Mouse (Mus musculus): ENCODE measurements around the gene Rnf167.

Gene Rnf167

GRCm38 (mm10) chr11:70655571-70656455, 8.8 kb downstream of the Rnf167 start:
- no peak for DNase-seq (ENCODE audit: low spot score)

GRCm38 (mm10) chr11:70656456-70656927, 9.5 kb downstream of the Rnf167 start:
- no peak for DNase-seq (ENCODE audit: low spot score)

GRCm38 (mm10) chr11:70656964-70657363, 9.9 kb downstream of the Rnf167 start, which contains the start of gene Eno3:
Eno3 (plus strand) TSS chr11:70657202.
- no peak for DNase-seq (ENCODE audit: low spot score)

- DNase-seq (ENCODE audit: low spot score) = no peak
Measured at GRCm38 (mm10) chr11:70657573-70657972, 10.5 kb downstream of the Rnf167 start.

GRCm38 (mm10) chr11:70657991-70658390, 11.0 kb downstream of the Rnf167 start:
- DNase-seq (ENCODE audit: low spot score) = no peak

- no peak for DNase-seq (ENCODE audit: low spot score)
Measured at GRCm38 (mm10) chr11:70658521-70658920, 11.5 kb downstream of the Rnf167 start.

GRCm38 (mm10) chr11:70658942-70659341, 11.9 kb downstream of the Rnf167 start:
- no peak for DNase-seq (ENCODE audit: low spot score)

GRCm38 (mm10) chr11:70660571-70660970, 13.5 kb downstream of the Rnf167 start:
- no peak for DNase-seq (ENCODE audit: low spot score)

GRCm38 (mm10) chr11:70663101-70663500, 16.1 kb downstream of the Rnf167 start:
- no peak for DNase-seq (ENCODE audit: low spot score)

- DNase-seq (ENCODE audit: low spot score) = no peak
Measured at GRCm38 (mm10) chr11:70663957-70664356, 16.9 kb downstream of the Rnf167 start.

GRCm38 (mm10) chr11:70664741-70665140, 17.7 kb downstream of the Rnf167 start:
- no peak for DNase-seq (ENCODE audit: low spot score)

GRCm38 (mm10) chr11:70666687-70667086, 19.7 kb downstream of the Rnf167 start:
- no peak for DNase-seq (ENCODE audit: low spot score)

- DNase-seq (ENCODE audit: low spot score) = no peak
Measured at GRCm38 (mm10) chr11:70667271-70668150, 20.5 kb downstream of the Rnf167 start.

GRCm38 (mm10) chr11:70668335-70668770, 21.3 kb downstream of the Rnf167 start:
- DNase-seq (ENCODE audit: low spot score) = no peak

- DNase-seq (ENCODE audit: low spot score) = peak; percentile 99
Measured at GRCm38 (mm10) chr11:70668771-70669505, 21.9 kb downstream of the Rnf167 start, which contains the start of gene Spag7. Spag7 (minus strand) TSS chr11:70669416.

GRCm38 (mm10) chr11:70669582-70670345, 22.7 kb downstream of the Rnf167 start:
- no peak for DNase-seq (ENCODE audit: low spot score)

GRCm38 (mm10) chr11:70670483-70670882, 23.4 kb downstream of the Rnf167 start:
- DNase-seq (ENCODE audit: low spot score) = no peak

- no peak for DNase-seq (ENCODE audit: low spot score)
Measured at GRCm38 (mm10) chr11:70671333-70672047, 24.5 kb downstream of the Rnf167 start.

- no peak for DNase-seq (ENCODE audit: low spot score)
Measured at GRCm38 (mm10) chr11:70674014-70674413, 27.0 kb downstream of the Rnf167 start.

- no peak for DNase-seq (ENCODE audit: low spot score)
Measured at GRCm38 (mm10) chr11:70674501-70674900, 27.5 kb downstream of the Rnf167 start.
